Mouse (Mus musculus): ENCODE data around the gene Nostrin. TPM values are rescaled to one million over a fixed set of nuclear protein-coding genes. Genes with fewer than 3 reads are reported as not detected.
A peak's percentile ranks its signal among the peaks of the same experiment; 100 is the strongest.

Nostrin gene
- total and polyA plus RNA-seq, 3 experiments: 0.11 TPM; not detected in 2

DNA sequence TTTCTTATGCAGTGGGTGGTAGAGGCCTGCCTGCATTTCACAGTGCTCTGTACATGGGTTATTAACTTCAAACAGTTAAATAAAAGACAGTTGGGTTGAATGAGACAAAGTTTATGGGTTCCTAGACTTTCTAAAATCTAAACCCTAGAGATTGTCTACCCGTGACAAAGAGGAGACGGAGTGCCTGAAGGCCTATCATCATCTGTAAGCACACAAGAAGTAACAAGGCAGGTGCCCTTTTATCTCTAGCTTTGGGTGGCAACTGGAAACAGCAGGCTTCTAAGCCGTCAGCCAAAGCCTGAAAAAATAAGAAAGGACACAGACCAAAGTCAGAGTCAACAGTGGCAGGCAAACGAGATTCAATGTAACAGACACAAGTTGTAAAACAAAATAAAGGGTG is 53.6 kb downstream of the Nostrin start:
- no peaks in the 10 kb centered on the region; the same call in 1 of the 2 replicates for H3K4me1 ChIP-seq (ENCODE audit: insufficient read depth, low read depth, low read length)
- no peak for ATAC-seq (ENCODE audit: extremely low read depth, insufficient number of reproducible peaks, low FRiP score, poor library complexity, severe bottlenecking)
- H3K9me3 ChIP-seq (replicated peaks): no peaks in the 10 kb centered on the region
- no peaks in the 10 kb centered on the region for H3K27me3 ChIP-seq (ENCODE audit: insufficient read depth, low read length)
- TF ChIP-seq CTCF (IDR thresholded peaks at IDR 0.05; ENCODE audit: low read depth, low read length) (no peak), POLR2AphosphoS5 (IDR thresholded peaks at IDR 0.05; ENCODE audit: insufficient replicate concordance, low read depth, low read length) (no peak), TAL1 (conservative IDR thresholded peaks at IDR 0.05; ENCODE audit: low read depth, low read length) (no peak), GATA2 (IDR thresholded peaks at IDR 0.05; ENCODE audit: borderline replicate concordance, low read depth, low read length) (no peak), GATA1 (IDR thresholded peaks at IDR 0.05; ENCODE audit: borderline replicate concordance, low read length) (no peak)
- H3K36me3 ChIP-seq (replicated peaks): peaks cover 51% of the 10 kb centered on the region
- DNase-seq (ENCODE audit: low spot score): no peak
- no peak overlapping the region for H3K4me3 ChIP-seq (ENCODE audit: low read depth, low read length)

DNA sequence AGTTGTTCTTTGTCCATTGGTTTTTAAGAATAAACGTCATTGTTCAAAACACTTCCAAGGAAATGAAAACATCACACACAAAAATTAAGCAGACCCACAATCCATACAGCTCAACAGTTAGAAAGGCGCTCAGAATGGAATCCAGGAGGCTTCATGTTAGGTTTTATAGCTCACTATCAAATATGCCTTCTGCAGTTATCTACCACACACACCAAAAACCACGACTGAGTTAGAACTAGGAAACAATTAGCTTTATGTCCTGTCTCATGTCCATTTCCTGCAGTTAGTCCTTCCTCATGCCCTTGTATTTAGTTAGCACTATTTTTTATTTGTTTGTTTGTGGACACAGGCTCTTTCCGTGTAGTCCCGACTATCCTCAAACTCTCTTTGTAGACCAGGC is 55.5 kb downstream of the Nostrin start:
- Histone ChIP-seq H3K27me3 (ENCODE audit: insufficient read depth, low read length) (no peaks in the 10 kb centered on the region), H3K36me3 (replicated peaks) (peaks cover 65% of the 10 kb centered on the region), H3K9me3 (replicated peaks) (no peaks in the 10 kb centered on the region), H3K4me3 (ENCODE audit: low read depth, low read length) (no peak overlapping the region), H3K4me1 (ENCODE audit: insufficient read depth, low read depth, low read length) (no peaks in the 10 kb centered on the region; the same call in 1 of the 2 replicates)
- DNase-seq (ENCODE audit: low spot score) (no peak), ATAC-seq (ENCODE audit: extremely low read depth, insufficient number of reproducible peaks, low FRiP score, poor library complexity, severe bottlenecking) (no peak)
- no peak for TF ChIP-seq POLR2AphosphoS5 (IDR thresholded peaks at IDR 0.05; ENCODE audit: insufficient replicate concordance, low read depth, low read length)
- TF ChIP-seq GATA2 (IDR thresholded peaks at IDR 0.05; ENCODE audit: borderline replicate concordance, low read depth, low read length): no peak
- no peak for TF ChIP-seq TAL1 (conservative IDR thresholded peaks at IDR 0.05; ENCODE audit: low read depth, low read length)
- no peak for TF ChIP-seq GATA1 (IDR thresholded peaks at IDR 0.05; ENCODE audit: borderline replicate concordance, low read length)

DNA sequence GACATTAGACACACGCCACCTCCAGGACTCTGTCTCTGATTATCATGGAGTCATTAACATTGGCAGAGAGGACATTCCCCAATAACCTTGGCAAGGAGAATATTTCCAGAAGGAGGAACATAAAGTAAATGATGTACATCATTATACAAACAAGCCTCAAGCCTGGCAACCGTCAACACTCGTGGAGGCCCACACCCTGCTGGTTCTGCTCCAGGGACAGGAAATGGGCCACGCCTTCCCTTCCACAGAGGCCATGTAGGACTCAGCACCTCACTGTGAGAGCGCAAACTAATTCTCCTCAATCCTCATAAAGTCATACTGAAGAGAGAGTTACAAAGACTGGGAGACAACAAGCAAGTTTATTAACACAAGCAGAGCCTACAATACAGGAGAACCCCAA is 58.0 kb downstream of the Nostrin start:
- DNase-seq (ENCODE audit: low spot score) (no peak), ATAC-seq (ENCODE audit: extremely low read depth, insufficient number of reproducible peaks, low FRiP score, poor library complexity, severe bottlenecking) (no peak)
- Histone ChIP-seq H3K27me3 (ENCODE audit: insufficient read depth, low read length) (no peaks in the 10 kb centered on the region), H3K4me3 (ENCODE audit: low read depth, low read length) (no peak overlapping the region), H3K36me3 (replicated peaks) (peaks cover 69% of the 10 kb centered on the region), H3K9me3 (replicated peaks) (no peaks in the 10 kb centered on the region), H3K4me1 (ENCODE audit: insufficient read depth, low read depth, low read length) (no peaks in the 10 kb centered on the region; the same call in 1 of the 2 replicates)
- no peak for TF ChIP-seq POLR2AphosphoS5 (IDR thresholded peaks at IDR 0.05; ENCODE audit: insufficient replicate concordance, low read depth, low read length)
- TF ChIP-seq TAL1 (conservative IDR thresholded peaks at IDR 0.05; ENCODE audit: low read depth, low read length): no peak
- no peak for TF ChIP-seq GATA1 (IDR thresholded peaks at IDR 0.05; ENCODE audit: borderline replicate concordance, low read length)
- no peak for TF ChIP-seq GATA2 (IDR thresholded peaks at IDR 0.05; ENCODE audit: borderline replicate concordance, low read depth, low read length)
- TF ChIP-seq CTCF (IDR thresholded peaks at IDR 0.05; ENCODE audit: low read depth, low read length): no peak

DNA sequence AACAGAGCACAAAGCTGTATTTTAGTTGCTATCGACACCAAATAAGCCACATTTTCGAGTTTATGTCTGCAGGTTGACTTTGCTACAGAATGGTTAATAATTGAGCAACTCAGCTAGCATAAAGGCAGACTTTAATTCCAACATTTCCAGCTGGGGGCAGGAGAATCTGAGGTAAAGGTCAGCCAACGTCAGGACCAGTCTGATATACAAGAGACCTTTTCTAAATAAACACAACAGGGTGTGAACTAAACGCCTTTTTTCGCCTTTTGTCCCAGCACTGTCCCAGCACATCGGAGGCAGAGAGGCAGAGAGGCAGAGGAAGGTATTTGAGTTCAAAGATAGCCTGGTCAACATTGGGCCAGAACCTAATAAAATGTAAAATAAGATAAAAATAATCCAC is 69.6 kb downstream of the Nostrin start:
- Histone ChIP-seq H3K4me3 (ENCODE audit: low read depth, low read length) (peak overlapping the region; percentile 96), H3K36me3 (replicated peaks) (peaks cover 27% of the 10 kb centered on the region), H3K9me3 (replicated peaks) (no peaks in the 10 kb centered on the region), H3K4me1 (ENCODE audit: insufficient read depth, low read depth, low read length) (peaks cover 13% of the 10 kb centered on the region), H3K27me3 (ENCODE audit: insufficient read depth, low read length) (peaks cover 5% of the 10 kb centered on the region; the same call in 1 of the 2 replicates)
- TF ChIP-seq GATA2 (IDR thresholded peaks at IDR 0.05; ENCODE audit: borderline replicate concordance, low read depth, low read length) (no peak), TAL1 (conservative IDR thresholded peaks at IDR 0.05; ENCODE audit: low read depth, low read length) (no peak), GATA1 (IDR thresholded peaks at IDR 0.05; ENCODE audit: borderline replicate concordance, low read length) (no peak), POLR2AphosphoS5 (IDR thresholded peaks at IDR 0.05; ENCODE audit: insufficient replicate concordance, low read depth, low read length) (no peak), CTCF (IDR thresholded peaks at IDR 0.05; ENCODE audit: low read depth, low read length) (no peak)
- no peak for ATAC-seq (ENCODE audit: extremely low read depth, insufficient number of reproducible peaks, low FRiP score, poor library complexity, severe bottlenecking)
- DNase-seq (ENCODE audit: low spot score): no peak

DNA sequence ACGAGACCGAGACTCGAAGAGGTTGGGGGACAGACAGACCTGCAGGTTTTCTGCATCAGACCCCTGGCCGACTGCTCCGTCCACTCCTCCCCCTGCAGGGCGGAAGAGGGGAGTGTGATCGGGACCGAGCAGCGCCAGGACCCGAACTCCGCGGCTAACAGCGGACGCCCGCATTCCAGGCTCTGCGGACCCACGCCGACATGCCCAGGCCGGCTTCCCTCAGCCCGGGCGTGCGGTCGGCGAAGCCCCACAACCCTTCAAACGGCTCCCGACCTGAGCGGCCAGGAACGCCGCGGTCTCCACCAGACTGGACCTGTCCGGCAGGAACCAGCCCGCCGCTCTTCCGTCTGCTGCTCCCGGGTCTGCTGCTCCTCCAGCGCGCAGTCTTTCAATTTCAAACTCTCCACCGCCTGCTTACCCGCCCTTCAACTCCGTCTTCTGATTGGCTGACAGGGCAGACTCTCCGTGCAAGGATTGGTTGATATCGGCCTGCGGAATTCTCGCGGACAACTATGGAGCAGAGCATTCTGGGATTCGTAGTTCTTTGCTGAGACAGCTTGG is 70.3 kb downstream of the Nostrin start, which contains the start of gene Spc25:
Gene Spc25, minus strand, starts transcription at position 404 of the 561 bp plus-strand sequence.
- DNase-seq (ENCODE audit: low spot score) (peak; percentile 90), ATAC-seq (ENCODE audit: extremely low read depth, insufficient number of reproducible peaks, low FRiP score, poor library complexity, severe bottlenecking) (peak; percentile 99)
- H3K36me3 ChIP-seq (replicated peaks): peaks cover 25% of the 10 kb centered on the region
- peaks cover 13% of the 10 kb centered on the region for H3K4me1 ChIP-seq (ENCODE audit: insufficient read depth, low read depth, low read length)
- peaks cover 9% of the 10 kb centered on the region for H3K27me3 ChIP-seq (ENCODE audit: insufficient read depth, low read length)
- H3K4me3 ChIP-seq (ENCODE audit: low read depth, low read length): peak within 1 kb of the TSS; percentile 96
- no peak for TF ChIP-seq GATA2 (IDR thresholded peaks at IDR 0.05; ENCODE audit: borderline replicate concordance, low read depth, low read length)
- no peak for TF ChIP-seq POLR2AphosphoS5 (IDR thresholded peaks at IDR 0.05; ENCODE audit: insufficient replicate concordance, low read depth, low read length)
- TF ChIP-seq GATA1 (IDR thresholded peaks at IDR 0.05; ENCODE audit: borderline replicate concordance, low read length): no peak
- TF ChIP-seq TAL1 (conservative IDR thresholded peaks at IDR 0.05; ENCODE audit: low read depth, low read length): no peak
- no peak for TF ChIP-seq CTCF (IDR thresholded peaks at IDR 0.05; ENCODE audit: low read depth, low read length)
- H3K9me3 ChIP-seq (replicated peaks): no peaks in the 10 kb centered on the region

DNA sequence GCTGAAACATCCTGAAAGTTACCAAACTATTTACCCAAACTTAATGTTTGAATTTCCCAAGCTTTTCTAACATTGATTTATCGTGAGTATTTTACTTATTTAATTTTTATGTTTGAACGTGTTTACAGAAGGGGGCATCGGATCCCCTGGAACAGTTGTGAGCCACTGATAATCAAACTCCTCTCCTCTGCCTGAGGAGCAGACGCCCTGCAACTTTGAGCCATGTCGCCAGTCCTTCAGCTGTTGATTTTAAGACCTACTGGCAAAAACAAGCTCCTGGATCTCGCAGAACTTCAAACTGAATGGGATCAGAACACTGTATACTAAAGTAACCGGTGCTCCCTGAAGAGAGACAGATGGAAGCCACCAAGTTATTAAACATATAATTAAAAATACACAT is 70.9 kb downstream of the Nostrin start:
- ATAC-seq (ENCODE audit: extremely low read depth, insufficient number of reproducible peaks, low FRiP score, poor library complexity, severe bottlenecking) (no peak), DNase-seq (ENCODE audit: low spot score) (peak; percentile 6)
- H3K27me3 ChIP-seq (ENCODE audit: insufficient read depth, low read length): peaks cover 11% of the 10 kb centered on the region
- peaks cover 18% of the 10 kb centered on the region for H3K36me3 ChIP-seq (replicated peaks)
- H3K9me3 ChIP-seq (replicated peaks): no peaks in the 10 kb centered on the region
- peak overlapping the region; percentile 96; the same call in 1 of the 2 replicates for H3K4me3 ChIP-seq (ENCODE audit: low read depth, low read length)
- H3K4me1 ChIP-seq (ENCODE audit: insufficient read depth, low read depth, low read length): peaks cover 13% of the 10 kb centered on the region
- TF ChIP-seq GATA2 (IDR thresholded peaks at IDR 0.05; ENCODE audit: borderline replicate concordance, low read depth, low read length) (no peak), TAL1 (conservative IDR thresholded peaks at IDR 0.05; ENCODE audit: low read depth, low read length) (no peak), POLR2AphosphoS5 (IDR thresholded peaks at IDR 0.05; ENCODE audit: insufficient replicate concordance, low read depth, low read length) (no peak), GATA1 (IDR thresholded peaks at IDR 0.05; ENCODE audit: borderline replicate concordance, low read length) (no peak), CTCF (IDR thresholded peaks at IDR 0.05; ENCODE audit: low read depth, low read length) (no peak)

Measured in G1E (cell line).